Mouse (Mus musculus) limb, embryonic 15.5 days (tissue): ENCODE measurements at regions not wholly inside any gene's neighbourhood (a gene's known extent, or its start where the extent isn't known, plus 50 kb on each side); places are given as distances from the start of the nearest gene placed in this dataset.

Experiments used
- ATAC-seq: fragments of 200-750 bp; cut with Nextera tagmentation; 2 replicates; pipeline ENCODE4 v1.8.0; 2017; ENCODE audit warnings: low read depth, moderate TSS enrichment; ENCODE audit not compliant: insufficient number of reproducible peaks, low FRiP score, low TSS enrichment
- H3K27ac ChIP-seq: fragments of 300-500 bp; sonication (generic); 2 replicates; pipeline ENCODE4 v1.5.1; 2015; ENCODE audit warnings: moderate library complexity, mild to moderate bottlenecking, inconsistent platforms
- H3K27me3 ChIP-seq: fragments of 300-500 bp; sonication (generic); 2 replicates; pipeline ENCODE4 v1.6.1; 2015; ENCODE audit warnings: inconsistent platforms
- H3K36me3 ChIP-seq: fragments of 300-500 bp; sonication (generic); 2 replicates; pipeline ENCODE4 v1.6.1; 2015; ENCODE audit warnings: inconsistent platforms
- H3K4me1 ChIP-seq: fragments of 300-500 bp; sonication (generic); 2 replicates; pipeline ENCODE4 v1.6.1; 2015; ENCODE audit warnings: inconsistent platforms
- H3K4me2 ChIP-seq: fragments of 300-500 bp; sonication (generic); 2 replicates; pipeline ENCODE4 v1.6.1; 2015; ENCODE audit warnings: mild to moderate bottlenecking, inconsistent platforms
- H3K4me3 ChIP-seq: fragments of 300-500 bp; sonication (generic); 2 replicates; pipeline ENCODE4 v1.5.1; 2015; ENCODE audit warnings: mild to moderate bottlenecking, inconsistent platforms
- H3K9ac ChIP-seq: fragments of 300-500 bp; sonication (generic); 2 replicates; pipeline ENCODE4 v1.6.1; 2015; ENCODE audit warnings: inconsistent platforms
- H3K9me3 ChIP-seq: fragments of 300-500 bp; sonication (generic); 2 replicates; pipeline ENCODE4 v1.6.1; 2016; ENCODE audit warnings: inconsistent platforms
- WGBS: fragments of 180-500 bp; shearing (Covaris S2); methylation state at CpG from one replicate; pipeline ENCODE4 v1.1.7; 2015; 5-methylcytosine and 5-hydroxymethylcytosine counted together

- ATAC-seq = no peak
- 30% methylated on average over 4 of the region's 4 CpGs for WGBS
- H3K9ac ChIP-seq = no peak overlapping the region
- H3K4me3 ChIP-seq = no peak overlapping the region
- peaks cover 11% of the 10 kb centered on the region; the same call in 1 of the 2 replicates for H3K4me1 ChIP-seq
- no peak overlapping the region for H3K4me2 ChIP-seq
- no peaks in the 10 kb centered on the region for H3K9me3 ChIP-seq
- no peak overlapping the region for H3K27ac ChIP-seq
- no peaks in the 10 kb centered on the region for H3K27me3 ChIP-seq
- no peaks in the 10 kb centered on the region for H3K36me3 ChIP-seq
Measured at GRCm38 (mm10) chr8:35196189-35196588, 569.4 kb upstream of the Gm19410 start.

DNA sequence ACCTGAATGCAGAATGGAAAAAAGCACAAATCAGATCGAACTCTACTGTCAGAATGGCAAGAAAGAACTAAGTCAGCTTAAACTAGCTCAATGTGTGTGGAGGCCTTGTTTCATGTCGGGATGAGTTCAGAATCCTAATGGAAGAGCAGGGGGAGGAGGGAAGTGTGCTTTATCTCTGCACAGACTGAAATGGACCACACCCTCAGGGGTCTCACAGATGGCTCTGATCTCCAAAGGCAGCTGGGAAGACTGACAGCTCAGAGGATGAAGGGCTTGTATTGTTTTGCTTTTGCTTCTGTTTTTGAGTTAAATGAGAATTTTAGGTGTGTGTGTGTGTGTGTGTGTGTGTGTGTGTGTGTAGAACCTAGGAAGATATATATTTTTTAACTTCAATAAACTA lies 566.8 kb upstream of the Gm19410 start:
- H3K4me3 ChIP-seq = no peak overlapping the region
- H3K9ac ChIP-seq = no peak overlapping the region
- H3K27ac ChIP-seq = no peak overlapping the region
- H3K4me1 ChIP-seq = peaks cover 12% of the 10 kb centered on the region; the same call in 1 of the 2 replicates
- no peaks in the 10 kb centered on the region for H3K36me3 ChIP-seq
- H3K4me2 ChIP-seq = no peak overlapping the region
- ATAC-seq = no peak
- H3K9me3 ChIP-seq = no peaks in the 10 kb centered on the region
- WGBS = 54% methylated on average over 2 of the region's 2 CpGs
- H3K27me3 ChIP-seq = no peaks in the 10 kb centered on the region

GRCm38 (mm10) chr8:35201416-35201815 lies 564.2 kb upstream of the Gm19410 start:
- no peak for ATAC-seq
- no peak overlapping the region for H3K9ac ChIP-seq
- H3K9me3 ChIP-seq = no peaks in the 10 kb centered on the region
- no peaks in the 10 kb centered on the region for H3K36me3 ChIP-seq
- H3K4me1 ChIP-seq = peaks cover 14% of the 10 kb centered on the region
- H3K4me3 ChIP-seq = peak overlapping the region; percentile 5; the same call in 1 of the 2 replicates
- WGBS = 45% methylated on average over 12 of the region's 12 CpGs
- 0 out of 2 replicates have a peak overlapping the region, but pooled peaks have one; percentile 1 for H3K27ac ChIP-seq
- H3K27me3 ChIP-seq = no peaks in the 10 kb centered on the region
- peak overlapping the region; percentile 22; the same call in 1 of the 2 replicates for H3K4me2 ChIP-seq

DNA sequence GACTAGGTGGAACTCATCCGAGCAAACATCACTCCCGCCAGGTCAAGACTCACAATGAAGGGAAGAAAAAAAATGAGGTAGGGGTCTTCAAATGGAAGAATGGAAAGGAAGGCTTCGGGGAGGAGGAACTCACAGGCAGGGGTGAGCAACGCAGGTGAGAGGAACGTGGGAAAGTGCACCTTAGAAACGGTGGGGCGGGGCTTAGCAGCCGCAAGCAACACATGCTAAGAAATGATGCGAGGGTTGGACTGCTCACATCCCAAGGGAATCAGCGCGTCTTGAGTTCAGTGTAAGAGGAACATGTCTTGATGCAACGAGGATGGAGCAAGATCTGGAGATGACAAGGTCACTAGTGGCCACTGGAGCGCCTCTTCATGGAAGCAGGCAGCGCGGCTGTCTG lies 560.6 kb upstream of the Gm19410 start:
- no peak overlapping the region for H3K27ac ChIP-seq

DNA sequence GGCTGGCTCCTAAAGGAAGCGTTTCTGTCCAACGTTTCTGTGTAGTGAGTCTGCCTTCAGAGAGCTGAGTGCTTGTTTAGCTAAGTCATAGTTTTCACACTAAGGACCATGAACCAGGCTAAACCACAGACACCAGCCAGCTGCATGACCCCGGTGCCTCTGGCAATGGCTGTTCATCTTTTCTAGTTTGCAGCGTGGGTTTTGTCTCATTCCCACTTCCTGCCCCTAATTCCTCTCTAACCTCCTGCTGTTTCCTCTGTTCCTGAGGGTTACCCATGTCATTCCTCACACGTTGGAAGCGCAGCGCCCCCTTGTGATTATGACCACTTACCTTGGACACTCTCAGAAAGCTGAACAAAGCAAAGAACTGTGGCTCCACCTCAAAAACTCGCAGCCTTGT lies 560.1 kb upstream of the Gm19410 start:
- peak overlapping the region; percentile 14; the same call in 1 of the 2 replicates for H3K4me2 ChIP-seq
- H3K4me3 ChIP-seq = no peak overlapping the region
- no peak overlapping the region for H3K9ac ChIP-seq
- H3K27ac ChIP-seq = no peak overlapping the region
- H3K4me1 ChIP-seq = peaks cover 14% of the 10 kb centered on the region
- H3K9me3 ChIP-seq = no peaks in the 10 kb centered on the region
- WGBS = 9% methylated on average over 8 of the region's 8 CpGs
- H3K27me3 ChIP-seq = no peaks in the 10 kb centered on the region
- no peaks in the 10 kb centered on the region for H3K36me3 ChIP-seq
- ATAC-seq = no peak

More for the DNA sequence above, 560.6 kb upstream of the Gm19410 start:
- no peak for ATAC-seq
- Histone ChIP-seq H3K36me3 (no peaks in the 10 kb centered on the region), H3K4me2 (0 out of 2 replicates have a peak overlapping the region, but pooled peaks have one; percentile 14), H3K9ac (no peak overlapping the region), H3K4me3 (no peak overlapping the region), H3K27me3 (no peaks in the 10 kb centered on the region), H3K9me3 (no peaks in the 10 kb centered on the region), H3K4me1 (peaks cover 14% of the 10 kb centered on the region)
- WGBS = 67% methylated on average over 15 of the region's 15 CpGs

GRCm38 (mm10) chr8:35206271-35206670 lies 559.3 kb upstream of the Gm19410 start:
- WGBS = 51% methylated on average over 6 of the region's 6 CpGs
- no peaks in the 10 kb centered on the region for H3K9me3 ChIP-seq
- no peaks in the 10 kb centered on the region for H3K36me3 ChIP-seq
- H3K4me3 ChIP-seq = no peak overlapping the region
- no peak overlapping the region for H3K27ac ChIP-seq
- H3K9ac ChIP-seq = no peak overlapping the region
- no peaks in the 10 kb centered on the region for H3K27me3 ChIP-seq
- ATAC-seq = no peak
- H3K4me2 ChIP-seq = no peak overlapping the region
- H3K4me1 ChIP-seq = peaks cover 14% of the 10 kb centered on the region

DNA sequence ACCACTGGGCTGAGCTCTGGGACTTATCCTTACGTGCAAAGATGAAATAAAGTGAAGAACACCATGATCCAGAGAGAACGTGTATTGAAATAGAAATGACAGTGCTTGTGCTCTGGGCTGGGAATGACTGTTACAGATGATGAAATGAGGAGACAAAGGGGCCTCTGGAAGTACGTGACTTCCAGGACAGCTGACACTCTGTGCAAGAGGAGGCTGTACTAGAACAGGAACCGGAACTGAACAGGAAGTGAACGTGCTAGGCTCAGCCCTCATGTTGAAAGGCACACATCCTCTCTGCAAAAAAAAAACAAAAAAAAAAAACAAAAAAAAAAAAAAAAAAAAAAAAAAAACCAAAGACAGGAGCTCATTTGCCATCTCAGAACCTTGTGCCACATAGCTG lies 557.2 kb upstream of the Gm19410 start:
- H3K9ac ChIP-seq = no peak overlapping the region
- no peaks in the 10 kb centered on the region for H3K27me3 ChIP-seq
- 66% methylated on average over 5 of the region's 5 CpGs for WGBS
- no peak for ATAC-seq
- H3K4me3 ChIP-seq = no peak overlapping the region
- no peaks in the 10 kb centered on the region for H3K9me3 ChIP-seq
- no peak overlapping the region for H3K27ac ChIP-seq
- H3K4me2 ChIP-seq = no peak overlapping the region
- H3K4me1 ChIP-seq = peaks cover 17% of the 10 kb centered on the region; the same call in 1 of the 2 replicates
- H3K36me3 ChIP-seq = no peaks in the 10 kb centered on the region

- Histone ChIP-seq H3K27ac (no peak overlapping the region), H3K27me3 (no peaks in the 10 kb centered on the region), H3K36me3 (no peaks in the 10 kb centered on the region), H3K4me1 (peaks cover 8% of the 10 kb centered on the region; the same call in 1 of the 2 replicates), H3K9me3 (no peaks in the 10 kb centered on the region), H3K9ac (no peak overlapping the region), H3K4me3 (no peak overlapping the region), H3K4me2 (no peak overlapping the region)
- 67% methylated on average over 10 of the region's 10 CpGs for WGBS
- peak; percentile 67 for ATAC-seq
Measured at GRCm38 (mm10) chr8:35211506-35212452, 553.8 kb upstream of the Gm19410 start.

DNA sequence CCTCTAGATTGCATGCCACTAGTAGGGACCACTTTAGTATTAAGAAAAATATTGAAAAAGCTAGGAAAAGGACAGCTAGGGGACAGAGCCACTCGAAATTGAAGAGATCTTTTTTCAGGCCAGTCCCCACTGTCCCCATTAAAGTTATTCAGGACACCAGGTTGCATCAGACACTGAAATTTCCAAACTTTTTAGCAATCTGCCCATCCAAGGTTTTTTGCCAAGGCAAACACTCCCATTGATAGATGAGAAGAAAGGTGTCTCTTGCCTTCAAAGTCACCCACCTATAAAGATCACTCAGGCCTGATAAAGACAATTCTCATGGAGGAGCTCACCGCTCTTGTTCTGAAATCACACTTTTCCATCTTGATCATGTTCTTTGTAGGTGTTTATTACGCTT lies 552.1 kb upstream of the Gm19410 start:
- 54% methylated on average over 3 of the region's 3 CpGs for whole genome bisulfite sequencing

GRCm38 (mm10) chr8:35217604-35218003 lies 548.0 kb upstream of the Gm19410 start:
- no peak for ATAC-seq
- H3K9ac ChIP-seq = no peak overlapping the region
- no peaks in the 10 kb centered on the region for H3K27me3 ChIP-seq
- no peaks in the 10 kb centered on the region for H3K9me3 ChIP-seq
- peaks cover 2% of the 10 kb centered on the region; the same call in 1 of the 2 replicates for H3K4me1 ChIP-seq
- H3K4me2 ChIP-seq = no peak overlapping the region
- H3K36me3 ChIP-seq = no peaks in the 10 kb centered on the region
- 79% methylated on average over 11 of the region's 11 CpGs for WGBS
- H3K27ac ChIP-seq = no peak overlapping the region
- H3K4me3 ChIP-seq = no peak overlapping the region

More for the DNA sequence above, 552.1 kb upstream of the Gm19410 start:
- Histone ChIP-seq H3K9ac (no peak overlapping the region), H3K4me1 (peaks cover 11% of the 10 kb centered on the region; the same call in 1 of the 2 replicates), H3K36me3 (no peaks in the 10 kb centered on the region), H3K4me3 (no peak overlapping the region), H3K27ac (no peak overlapping the region), H3K27me3 (no peaks in the 10 kb centered on the region), H3K4me2 (no peak overlapping the region), H3K9me3 (no peaks in the 10 kb centered on the region)
- ATAC-seq = no peak

GRCm38 (mm10) chr8:35218327-35218726 lies 547.3 kb upstream of the Gm19410 start:
- Histone ChIP-seq H3K27me3 (no peaks in the 10 kb centered on the region), H3K4me3 (no peak overlapping the region), H3K9me3 (no peaks in the 10 kb centered on the region), H3K4me1 (peaks cover 2% of the 10 kb centered on the region; the same call in 1 of the 2 replicates), H3K36me3 (no peaks in the 10 kb centered on the region), H3K27ac (no peak overlapping the region), H3K9ac (no peak overlapping the region), H3K4me2 (no peak overlapping the region)
- ATAC-seq = no peak
- WGBS = 66% methylated on average over 4 of the region's 4 CpGs
